Mouse (Mus musculus): ENCODE data around the gene Mapk13.

DNA sequence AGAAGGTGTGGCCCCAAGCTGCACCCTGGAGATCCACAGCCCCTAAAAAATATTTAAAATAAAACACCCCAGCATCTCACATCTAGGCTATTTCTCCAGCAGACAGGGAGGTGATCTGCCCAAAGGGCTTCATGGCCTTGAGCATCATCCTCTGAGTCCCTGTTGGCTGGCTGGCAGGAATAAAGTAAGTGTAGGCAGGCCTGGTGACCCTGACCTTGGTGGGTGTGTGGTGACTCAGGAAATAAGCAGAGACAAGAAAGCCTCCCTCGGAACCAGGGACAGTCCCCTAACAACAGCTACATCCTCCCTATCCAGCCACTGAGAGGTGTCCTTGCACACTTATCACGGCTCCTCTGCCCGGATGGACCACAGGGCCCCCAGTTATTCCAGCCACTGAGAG, 11.7 kb downstream of the Mapk13 start:
- TF ChIP-seq CTCF (IDR thresholded peaks at IDR 0.05; ENCODE audit: low read depth) (no peak), EP300 (IDR thresholded peaks at IDR 0.05; ENCODE audit: low read depth) (no peak)
